Mouse (Mus musculus): ENCODE results near the gene D130052B06Rik.

DNA sequence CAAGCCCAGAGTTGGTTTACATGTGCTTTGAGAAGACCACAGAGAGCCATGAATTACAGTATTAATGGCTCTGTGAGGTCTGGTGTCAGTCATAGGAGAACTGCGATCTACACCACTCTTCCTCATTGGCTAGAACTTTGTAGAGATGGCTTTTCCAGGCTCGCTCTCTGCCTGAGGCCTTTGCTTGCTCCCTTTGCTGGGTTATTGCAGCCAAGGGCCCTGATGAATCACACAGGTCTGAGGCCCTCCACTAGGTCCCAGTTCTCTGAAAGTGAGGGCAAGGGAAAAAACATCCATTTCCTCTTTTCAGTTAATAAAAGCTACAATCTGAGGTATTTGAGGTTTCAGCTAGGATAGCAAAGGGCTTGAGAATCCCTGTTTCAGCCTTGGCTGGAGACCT lies 64.5 kb downstream of the D130052B06Rik start:
- no peak for TF ChIP-seq TAL1 (IDR thresholded peaks at IDR 0.05; ENCODE audit: low read length)
- no peak for TF ChIP-seq GATA1 (IDR thresholded peaks at IDR 0.05; ENCODE audit: low read length)

Data from erythroblast, embryonic 14.5 days (primary cell).